In genomic region chr17:26151886-26152630, GRCm38 (mm10) we compare ENCODE assay signal across 29 mouse cellular contexts. TPM values are rescaled to one million over a fixed set of nuclear protein-coding genes. Genes with fewer than 3 reads are reported as not detected.
DNase-seq lines count a peak whose midpoint lies in the region.
"Had no signal": no experiment of that assay in that cellular context is flagged by ENCODE, and none has a peak within 500 bp of the region (broad histone marks: within the 10 kb centered on the region; RNA-seq: fewer than 3 reads in every experiment).

No protein-coding gene starts in this region.

- no peaks in the 10 kb centered on the region for H3K27me3 ChIP-seq in heart, embryonic 10.5 days (ENCODE audit: insufficient read depth, poor library complexity, severe bottlenecking)
- H3K27me3 ChIP-seq: CH12.LX; embryonic facial prominence, embryonic 13.5 days; hindbrain, embryonic 13.5 days; intestine, embryonic 15.5 days had no signal

- H3K36me3 ChIP-seq in heart, embryonic 10.5 days = peaks cover 77% of the 10 kb centered on the region

- no peaks in the 10 kb centered on the region for H3K9me3 ChIP-seq in heart, embryonic 10.5 days
- H3K9me3 ChIP-seq: embryonic facial prominence, embryonic 10.5 days; embryonic facial prominence, embryonic 13.5 days; hindbrain, embryonic 13.5 days; intestine, embryonic 15.5 days had no signal

- DNase-seq in gastrocnemius, adult 18-20 months (ENCODE audit: low spot score) = peak; percentile 6
- DNase-seq in gastrocnemius, postnatal 25 days = no peak
- DNase-seq in heart, embryonic 10.5 days (ENCODE audit: low spot score) = peak; percentile 41
- DNase-seq in heart, adult 9 months (ENCODE audit: low spot score in 2 of 2) = no peak
- DNase-seq in 3T3-L1 (ENCODE audit: low read depth, low spot score) = peak; percentile 84
- peak; percentile 30 for DNase-seq in skeletal muscle tissue, adult 2 months (ENCODE audit: low read depth, low spot score)
- DNase-seq in cerebellum, adult 11 months = no peak
- DNase-seq: adrenal gland, adult 2 months; adrenal gland, postnatal 14 days; B cell, adult 2 months; cerebellum, adult 11-12 months; cerebellum, adult 8-10 months; cerebellum, postnatal 10 days; cerebellum, postnatal 36 days; embryo, embryonic 11 days; forebrain, postnatal 0 days; gastrocnemius, postnatal 10 days; heart, adult 2 months; heart, postnatal 36 days; kidney, adult 11 months had no signal

- H3K27ac ChIP-seq in heart, embryonic 10.5 days = no peak overlapping the region
- H3K27ac ChIP-seq: embryonic facial prominence, embryonic 10.5 days; embryonic facial prominence, embryonic 13.5 days; forebrain, embryonic 10.5 days; heart, adult 2 months; hindbrain, embryonic 10.5 days; hindbrain, embryonic 13.5 days; intestine, embryonic 15.5 days had no signal

- no peaks in the 10 kb centered on the region for H3K4me1 ChIP-seq in heart, embryonic 10.5 days
- H3K4me1 ChIP-seq: embryonic facial prominence, embryonic 10.5 days; embryonic facial prominence, embryonic 13.5 days; forebrain, embryonic 10.5 days; hindbrain, embryonic 10.5 days; hindbrain, embryonic 13.5 days; intestine, embryonic 15.5 days had no signal

- H3K4me3 ChIP-seq in heart, embryonic 10.5 days = no peak overlapping the region
- H3K4me3 ChIP-seq: embryonic facial prominence, embryonic 10.5 days; embryonic facial prominence, embryonic 13.5 days; forebrain, embryonic 10.5 days; heart, adult 2 months; hindbrain, embryonic 10.5 days; hindbrain, embryonic 13.5 days; intestine, embryonic 15.5 days had no signal

- 87% methylated on average over 2 of the region's 2 CpGs for WGBS in heart, embryonic 10.5 days

RNA-seq across cellular contexts. Expression of gene Axin1, which starts 13.6 kb away (rescaled TPM):
- 10 to 100 TPM; 15.7 to 18.2 TPM for total RNA-seq in gastrocnemius, adult 18-20 months (2021)
- total RNA-seq in gastrocnemius, postnatal 25 days (2021) = 10 to 100 TPM; 10.8 to 17.2 TPM
- polyA plus RNA-seq in heart, embryonic 10.5 days (2016; fragmentation: Nextera tagmentation; extraction: Ambion mirVana) = 5.5 and 7.0 TPM in 2 replicates

RNA-seq across cellular contexts. Expression of gene Mrpl28, which starts 28.8 kb away (rescaled TPM):
- 10 to 100 TPM; 57.4 to 66.2 TPM for total RNA-seq in gastrocnemius, adult 18-20 months (2021)
- total RNA-seq in gastrocnemius, postnatal 25 days (2021) = 10 to 100 TPM; 62.0 to 62.3 TPM
- polyA plus RNA-seq in heart, embryonic 10.5 days (2016; fragmentation: Nextera tagmentation; extraction: Ambion mirVana) = 273 and 284 TPM in 2 replicates

RNA-seq across cellular contexts. Expression of gene Tmem8, which starts 39.0 kb away (rescaled TPM):
- total RNA-seq in gastrocnemius, adult 18-20 months (2021) = 1 to 10 TPM; 2.0 to 3.9 TPM
- total RNA-seq in gastrocnemius, postnatal 25 days (2021) = 1 to 10 TPM in 1 of 2 experiments, under 1 TPM in 1; 0.87 to 1.2 TPM
- polyA plus RNA-seq in heart, embryonic 10.5 days (2016; fragmentation: Nextera tagmentation; extraction: Ambion mirVana) = 0.71 and 1.2 TPM in 2 replicates

RNA-seq across cellular contexts. Expression of gene Pdia2, which starts 46.8 kb away (rescaled TPM):
- total RNA-seq in gastrocnemius, adult 18-20 months (2021) = not detected
- not detected for total RNA-seq in gastrocnemius, postnatal 25 days (2021)
- polyA plus RNA-seq in heart, embryonic 10.5 days (2016; fragmentation: Nextera tagmentation; extraction: Ambion mirVana) = 2.0 and 2.4 TPM in 2 replicates
- total RNA-seq: forebrain, postnatal 0 days; heart, adult 2 months; heart, postnatal 36 days had no signal
- polyA plus RNA-seq: forebrain, embryonic 14.5 days; forebrain, postnatal 0 days; heart, adult 2 months; heart, postnatal 0 days had no signal

RNA-seq across cellular contexts. Expression of gene Rgs11, which starts 50.7 kb away (rescaled TPM):
- total RNA-seq in gastrocnemius, adult 18-20 months (2021) = under 1 TPM; 0.48 to 0.66 TPM
- total RNA-seq in gastrocnemius, postnatal 25 days (2021) = 1 to 10 TPM in 1 of 2 experiments, under 1 TPM in 1; 0.54 to 1.2 TPM
- polyA plus RNA-seq in heart, embryonic 10.5 days (2016; fragmentation: Nextera tagmentation; extraction: Ambion mirVana) = 4.2 and 5.3 TPM in 2 replicates

Comparison
In these comparisons a context has a peak if more than half of its experiments do, and no peak if none do; other contexts are left out.
1. DNase-seq: peak in gastrocnemius, adult 18-20 months (single experiment), heart, embryonic 10.5 days (single experiment), 3T3-L1 (single experiment) and skeletal muscle tissue, adult 2 months (single experiment); none in gastrocnemius, postnatal 25 days (single experiment), heart, adult 9 months (0 of 2) and cerebellum, adult 11 months (single experiment).